Mouse (Mus musculus): ENCODE data around the gene Ncl. TPM values are rescaled to one million over a fixed set of nuclear protein-coding genes. Genes with fewer than 3 reads are reported as not detected.

Gene Ncl
- total RNA-seq, 2 experiments from 2014 or later, result 84.0 to 88.2 TPM

DNA sequence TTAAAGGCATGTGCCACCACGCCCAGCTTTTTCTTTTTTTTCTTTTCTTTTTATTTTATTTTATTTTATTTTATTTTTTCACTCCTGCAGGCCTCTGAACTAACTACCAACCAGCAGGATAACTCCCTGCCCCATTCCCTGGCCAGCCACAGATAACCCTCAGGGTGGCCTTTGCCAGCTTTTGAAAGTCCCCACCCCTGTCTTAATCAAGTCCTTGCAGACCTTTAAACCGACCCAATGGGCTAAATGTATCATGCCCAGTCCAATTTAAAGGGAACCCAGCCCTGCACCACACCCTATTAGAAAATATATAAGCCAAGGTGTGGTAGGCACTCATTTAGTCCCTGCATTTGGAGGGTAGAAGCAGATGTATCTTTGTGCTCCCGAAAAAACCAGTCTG is 46.9 kb downstream of the Ncl start:
- no peak for DNase-seq

DNA sequence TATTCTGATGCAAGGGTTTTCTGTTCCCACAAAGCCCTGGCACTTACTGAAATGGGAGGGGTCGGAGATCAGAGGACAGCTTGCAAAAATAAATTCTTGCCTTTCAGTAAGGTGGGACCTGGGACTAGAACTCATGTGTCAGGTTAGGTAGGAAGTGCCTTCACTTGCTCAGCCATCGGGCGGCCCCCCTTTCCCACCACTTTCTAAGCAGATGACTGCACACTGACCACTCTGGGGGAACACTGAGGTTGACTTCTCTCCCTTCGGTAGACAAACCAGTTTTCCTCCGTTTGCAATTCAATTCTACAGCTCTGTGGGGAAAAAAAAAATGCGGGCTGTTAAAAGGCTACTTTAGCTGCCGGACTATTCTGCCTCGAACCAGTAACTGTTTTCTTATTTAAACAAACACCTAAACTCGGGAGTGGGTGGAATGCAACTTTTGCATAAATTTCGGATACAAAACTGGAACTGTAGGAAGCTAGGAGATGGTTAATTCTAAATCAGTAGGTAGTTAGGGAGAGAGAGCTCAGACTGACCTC is 47.7 kb downstream of the Ncl start:
- DNase-seq, result no peak

DNA sequence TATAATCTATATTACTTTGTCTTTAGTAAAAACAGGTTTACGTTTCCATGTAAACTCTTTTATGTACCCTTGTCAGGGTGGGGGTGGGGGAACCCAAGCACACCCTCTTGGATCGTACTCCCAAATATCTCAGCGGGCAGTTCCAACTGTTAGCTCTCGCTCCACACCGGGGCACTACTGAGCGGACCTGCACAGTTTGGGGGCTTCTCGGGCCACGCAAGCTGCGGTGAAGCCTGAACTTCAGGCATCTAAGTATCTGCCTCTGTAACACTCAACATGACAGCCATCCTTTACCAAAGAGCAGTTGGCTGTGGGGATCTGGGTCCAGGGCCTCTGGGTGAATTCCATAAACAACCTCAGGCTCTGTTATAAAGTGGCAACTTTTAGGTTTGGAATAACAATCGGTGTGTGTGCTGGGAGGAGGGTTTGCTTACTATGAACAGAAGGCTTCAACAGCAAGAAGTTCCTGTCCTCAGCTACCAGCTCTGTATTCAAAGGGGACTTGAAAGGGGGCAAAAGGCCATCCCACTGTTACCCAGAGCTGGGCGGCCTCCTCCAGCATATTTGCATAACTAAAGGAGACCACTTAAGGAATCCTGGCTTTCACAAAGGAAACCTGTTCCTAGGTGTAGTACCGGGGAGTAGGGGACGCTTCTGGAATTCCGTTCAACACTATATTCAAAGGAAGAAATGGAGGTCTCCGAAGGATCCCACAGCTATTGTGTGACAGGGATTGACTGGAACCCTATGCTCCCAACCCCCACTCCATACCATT is 48.5 kb downstream of the Ncl start:
- DNase-seq, result no peak

DNA sequence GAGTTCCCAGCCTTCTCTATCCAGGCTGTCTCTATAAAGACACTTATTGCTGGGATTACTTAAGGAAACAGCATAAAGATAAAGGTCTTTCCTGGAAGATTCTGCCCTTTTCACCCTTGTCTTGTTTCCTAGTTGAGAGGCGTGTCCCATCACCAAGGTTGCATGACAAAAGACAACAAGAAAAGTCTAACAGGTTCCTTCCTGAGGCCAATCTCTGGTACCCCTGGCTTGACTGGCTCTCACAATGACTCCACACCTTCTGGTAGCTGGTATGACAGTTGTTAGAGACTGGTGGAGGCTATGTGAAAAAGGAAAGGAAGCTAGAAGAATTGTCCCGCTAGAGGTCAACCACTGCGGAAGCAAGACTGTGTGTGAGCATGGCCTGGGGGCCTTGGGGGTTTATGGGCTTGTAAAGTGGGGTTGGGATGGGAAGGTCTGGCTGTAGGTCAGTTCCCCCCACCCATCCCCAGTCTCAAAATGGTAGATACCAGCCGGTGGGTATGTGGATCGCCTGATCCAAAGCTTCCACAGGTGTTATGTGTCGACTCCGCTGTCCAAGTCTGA is 49.8 kb downstream of the Ncl start:
- DNase-seq, result no peak

DNA sequence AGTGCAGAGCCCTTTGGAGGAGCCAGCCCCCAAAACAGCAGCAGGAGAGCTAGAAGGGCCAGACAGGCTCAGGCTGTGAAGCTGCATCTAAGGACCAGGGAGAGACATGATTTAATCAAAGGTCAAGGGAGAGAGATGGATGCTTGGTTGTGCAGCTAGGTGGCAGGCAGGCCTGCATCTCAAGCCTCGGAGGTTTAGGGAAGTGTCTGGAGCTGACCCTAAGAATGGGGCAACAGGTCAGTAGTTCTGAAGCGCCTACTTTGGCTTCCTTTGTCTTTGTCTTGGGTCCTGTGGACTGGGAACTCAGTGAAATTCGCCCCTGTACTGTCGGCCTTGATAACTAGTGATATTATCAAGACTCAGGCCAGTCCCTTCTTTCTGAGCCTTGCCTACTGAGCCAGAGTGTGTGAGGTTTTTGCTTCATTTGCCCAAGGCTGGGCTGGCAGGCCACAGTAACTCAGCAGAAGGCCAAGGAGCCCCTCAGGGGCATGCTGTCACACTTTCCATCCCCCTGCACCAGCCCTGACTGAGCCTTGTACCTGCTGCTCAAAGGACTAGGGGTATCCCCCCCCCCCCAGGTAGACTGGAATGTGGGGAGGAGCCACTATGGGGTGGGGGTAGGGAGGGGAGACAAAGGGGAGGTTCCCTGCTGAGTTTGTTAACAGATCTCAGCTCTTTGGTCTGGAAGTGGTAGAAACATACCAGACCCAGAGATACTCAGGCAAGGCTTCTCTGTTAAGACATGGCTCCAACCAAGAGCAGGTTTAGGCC is 51.1 kb downstream of the Ncl start:
- DNase-seq, result no peak

DNA sequence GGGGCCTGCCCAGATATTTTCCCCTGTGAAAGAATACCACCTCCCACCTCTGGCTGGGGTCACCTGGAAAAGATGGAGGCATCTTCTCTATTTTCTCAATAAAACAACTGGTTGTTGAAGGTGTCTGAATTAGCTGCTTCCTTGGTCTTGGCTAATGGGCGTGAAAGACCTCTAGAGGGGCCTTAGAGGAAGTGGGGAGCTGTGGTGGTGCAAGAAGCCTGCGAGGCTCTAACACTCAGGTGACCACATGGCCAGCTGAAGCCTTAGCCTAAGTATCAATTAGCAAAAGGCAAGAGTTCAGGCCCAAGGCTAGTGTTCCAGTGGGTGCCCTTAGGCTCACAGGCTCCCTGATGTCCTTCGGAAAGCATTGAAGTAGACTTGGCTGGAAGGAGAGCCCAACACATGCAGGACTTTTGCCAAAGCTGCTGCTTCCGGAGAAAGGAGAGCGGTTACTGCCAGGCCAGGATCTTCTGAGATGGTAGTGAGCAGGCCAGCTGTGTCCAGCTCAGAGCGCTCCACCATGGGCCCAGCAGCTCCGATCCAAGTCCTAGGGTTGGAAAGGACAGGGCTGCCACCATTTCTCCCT is 51.9 kb downstream of the Ncl start:
- no peak for DNase-seq

DNA sequence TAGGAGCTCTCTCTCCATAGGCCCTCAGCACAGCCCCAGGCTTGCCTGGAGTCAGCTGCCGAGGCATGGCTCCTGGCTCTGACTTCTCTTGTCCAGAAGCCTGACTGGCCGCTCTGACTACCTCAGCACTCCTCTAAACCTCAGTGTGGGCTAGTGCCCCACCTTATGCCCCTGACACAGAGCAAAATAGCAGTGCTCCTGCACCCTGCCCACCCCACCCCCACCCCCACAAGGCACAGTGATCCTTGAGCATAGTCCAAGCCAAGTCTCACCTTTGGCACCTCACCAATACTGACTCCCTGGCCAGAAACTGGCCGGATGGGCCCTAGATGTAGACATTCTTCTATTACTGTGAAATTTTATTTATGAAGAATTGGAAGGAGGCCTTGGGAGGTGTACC is 52.5 kb downstream of the Ncl start:
- DNase-seq, result no peak

DNA sequence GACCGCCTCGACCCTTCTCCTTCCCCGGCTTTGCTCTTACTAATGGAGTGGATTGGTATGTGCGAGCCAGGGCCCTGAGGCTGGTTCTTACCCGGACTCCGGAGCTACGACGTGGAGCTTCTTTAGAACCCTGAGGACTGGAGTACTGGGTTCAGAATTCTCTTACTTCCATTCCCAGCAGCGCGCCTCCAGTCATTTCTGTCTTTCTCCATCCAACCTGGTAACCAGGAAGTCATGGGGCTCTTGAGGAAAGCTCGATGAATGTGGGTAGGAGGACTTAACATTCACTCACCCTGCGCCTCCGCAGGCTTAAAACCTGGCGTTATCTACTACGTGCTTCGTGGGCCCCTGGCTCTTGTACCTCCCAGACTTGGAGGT is 55.3 kb downstream of the Ncl start:
- DNase-seq, result no peak

DNA sequence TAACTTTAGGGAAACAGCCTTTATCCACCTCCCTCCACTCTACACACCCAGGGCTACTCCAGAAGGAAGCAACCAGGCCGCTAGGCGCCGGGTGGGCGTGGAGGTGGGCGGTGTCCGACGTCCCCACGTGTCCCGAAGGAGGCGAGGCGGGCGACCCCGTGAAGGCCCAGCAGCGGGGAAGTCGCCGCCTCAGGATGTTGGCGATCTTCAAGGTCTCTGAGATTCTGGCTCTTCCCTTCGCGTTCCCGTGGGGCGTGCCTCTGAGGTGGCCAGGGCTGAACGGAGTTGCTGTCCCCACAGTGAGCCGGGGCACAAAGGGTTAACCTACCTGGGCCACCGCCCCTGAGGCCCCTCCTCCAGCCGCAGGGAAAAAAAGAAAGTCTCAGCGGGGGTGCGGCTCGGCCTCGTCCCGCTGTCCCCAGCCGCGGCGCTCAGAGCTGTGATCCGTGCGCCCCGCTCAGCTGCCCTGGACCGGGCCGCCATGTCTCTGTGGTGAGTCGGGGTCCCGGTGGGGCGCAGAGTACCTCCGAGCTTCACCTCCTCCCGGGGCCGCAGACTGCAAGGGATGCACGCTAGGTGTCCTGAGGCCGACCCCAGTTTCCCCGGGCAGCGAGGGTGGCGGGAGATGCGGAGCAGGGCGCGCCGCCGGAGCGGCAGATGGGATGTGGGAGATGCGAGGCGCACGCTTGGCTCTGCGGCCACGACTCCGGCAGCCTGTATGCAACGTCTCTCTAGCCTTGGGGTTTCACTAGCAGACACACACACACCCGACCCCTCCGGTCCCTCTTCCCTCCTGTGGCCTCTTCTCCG is 55.9 kb downstream of the Ncl start:
- DNase-seq, result no peak

DNA sequence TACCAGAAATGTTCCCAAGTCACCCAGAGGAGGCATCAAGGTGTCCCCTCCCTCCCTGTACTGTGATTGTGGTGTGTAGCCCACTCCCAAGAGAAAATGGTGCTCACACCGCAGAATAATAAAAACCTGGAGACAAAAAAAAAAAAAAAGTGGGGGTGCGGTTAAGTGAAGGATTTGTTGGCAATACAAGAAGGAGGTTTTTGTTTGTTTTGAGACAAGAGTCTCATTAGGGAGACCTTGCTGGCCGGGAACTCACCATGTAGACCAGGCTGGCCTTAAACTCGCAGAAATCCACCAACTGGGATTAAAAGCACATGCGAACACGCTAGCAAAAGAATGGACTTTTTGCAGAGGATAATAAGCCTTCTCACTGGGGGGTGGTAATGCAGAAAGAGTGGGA is 56.7 kb downstream of the Ncl start, which contains the start of gene B3gnt7:
B3gnt7 (plus strand) TSS at position 301 of the 400 bp plus-strand sequence.
- DNase-seq, result no peak

DNA sequence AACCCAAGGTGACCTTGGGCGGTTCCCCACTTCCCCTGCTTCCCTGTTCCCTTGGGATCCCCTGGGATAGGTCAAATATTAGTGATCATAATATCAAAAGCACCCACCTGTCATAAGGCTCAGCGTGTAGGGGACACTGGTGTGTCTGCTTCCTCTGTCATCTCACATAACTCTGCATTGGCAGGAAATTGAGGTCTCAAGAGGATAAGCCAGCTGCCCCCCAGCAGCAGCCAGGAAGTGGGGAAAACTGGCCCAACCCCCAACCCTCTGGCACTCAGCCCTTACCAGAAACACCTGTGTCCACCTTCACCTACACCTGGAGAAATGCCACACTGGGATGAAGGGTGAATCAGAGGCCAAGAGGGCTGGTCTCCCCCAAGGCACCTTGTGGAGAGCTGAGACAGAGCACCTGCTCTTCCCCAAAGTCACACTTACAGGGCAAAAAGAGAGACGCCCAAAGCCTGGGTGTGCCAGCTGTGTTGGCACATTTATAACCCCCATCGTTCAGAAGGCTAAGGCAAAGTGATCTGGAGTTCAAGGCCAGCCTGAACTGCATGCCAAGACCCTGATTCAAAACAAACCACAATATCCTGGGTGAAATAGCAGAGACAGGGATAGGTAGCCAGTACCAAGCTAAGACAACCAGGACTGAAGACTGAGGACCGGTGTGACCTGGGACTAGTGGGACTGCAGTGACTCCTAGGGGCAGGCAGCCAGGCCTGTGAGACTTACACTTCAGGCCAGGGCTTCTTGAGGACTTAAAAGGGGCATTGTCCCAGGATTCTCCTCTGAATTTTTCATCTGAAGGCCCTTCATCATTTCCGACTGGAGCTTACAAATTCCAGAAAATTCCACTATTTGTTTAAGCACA is 57.7 kb downstream of the Ncl start:
- DNase-seq, result no peak

DNA sequence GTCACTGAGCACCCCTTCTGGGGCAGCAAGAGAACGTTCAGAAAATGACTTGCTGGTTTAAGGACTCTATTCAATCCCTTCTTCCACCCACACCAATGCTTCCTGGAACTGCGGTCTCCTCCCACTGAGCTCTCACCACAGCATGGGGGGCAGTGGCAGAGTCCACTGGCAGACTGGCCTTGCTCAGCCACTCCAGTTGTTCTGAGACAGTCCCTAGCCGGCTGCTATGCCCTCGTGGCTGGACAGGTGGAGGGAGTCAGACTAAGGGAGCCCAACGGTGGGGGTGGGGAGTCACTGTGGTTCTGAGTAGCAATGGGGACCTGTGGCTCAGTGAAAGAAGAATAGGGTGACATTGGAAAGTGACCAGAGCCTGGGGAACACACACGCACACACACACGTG is 58.5 kb downstream of the Ncl start:
- DNase-seq, result no peak

DNA sequence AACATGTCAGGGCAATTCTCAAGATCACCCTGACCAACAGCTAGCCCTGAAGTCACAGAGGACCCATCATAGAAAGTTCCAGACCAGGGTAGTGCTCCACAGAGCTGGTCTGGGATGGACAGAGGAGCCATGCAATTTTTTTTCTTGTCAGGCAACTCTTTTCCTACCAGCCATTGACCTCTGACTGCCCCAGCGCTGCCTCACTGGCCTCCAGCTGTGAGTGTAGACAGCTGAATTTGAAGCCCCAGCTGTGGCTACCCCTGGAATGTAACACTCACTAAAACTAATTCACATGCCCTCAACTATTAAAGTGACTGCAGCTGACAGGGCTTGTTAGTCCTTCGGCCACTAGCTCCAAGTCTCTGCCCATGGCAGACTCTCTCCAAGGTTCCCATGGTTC is 59.1 kb downstream of the Ncl start:
- no peak for DNase-seq

Small RNA genes within 50 kb of the gene (microRNA-seq; reads per million reads assigned to microRNA genes)
- 7.4 to 16.1 reads per million in 2 experiments for gene mmu-mir-3535 (ENCODE audit: borderline replicate concordance in 2 of 2)

Other genes starting within 250 kb of the Ncl start
- under 1 TPM in 1 of 2 experiments, not detected in 1; 0.96 TPM for gene Htr2b, start 247.4 kb downstream of the Ncl start, total RNA-seq (2021)
- gene Gm21972, start 225.8 kb downstream of the Ncl start, total RNA-seq (2021), result 1 to 10 TPM in 1 of 2 experiments, under 1 TPM in 1; 0.54 to 1.3 TPM
- gene Armc9, start 204.6 kb downstream of the Ncl start, total RNA-seq (2021), result 1 to 10 TPM; 2.1 to 2.4 TPM
- gene B3gnt7, start 56.6 kb downstream of the Ncl start, total RNA-seq (2021), result not detected
- gene Nmur1, start 66.8 kb upstream of the Ncl start, total RNA-seq (2021), result not detected
- not detected for gene Tex44, start 66.9 kb upstream of the Ncl start, total RNA-seq (2021)
- 100 to 1,000 TPM; 100 to 129 TPM for gene Ptma, start 167.3 kb upstream of the Ncl start, total RNA-seq (2021)
- 10 to 100 TPM; 21.9 to 29.6 TPM for gene Pde6d, start 223.2 kb upstream of the Ncl start, total RNA-seq (2021)
- 10 to 100 TPM in 1 of 2 experiments, 1 to 10 TPM in 1; 9.6 to 10.4 TPM for gene Cops7b, start 223.5 kb upstream of the Ncl start, total RNA-seq (2021)